Mouse (Mus musculus) gastrocnemius, adult 18-20 months (tissue): ENCODE results near the gene Gcnt1. TPM values are rescaled to one million over a fixed set of nuclear protein-coding genes. Genes with fewer than 3 reads are reported as not detected.
A peak's percentile ranks its signal among the peaks of the same experiment; 100 is the strongest.

Source experiments
- DNase-seq: peaks from one replicate; pipeline ENCODE4 v3.0.0; 2021; ENCODE audit warnings: low spot score
- total RNA-seq, 2 experiments: library from RNA; stranded (reverse); gene quantifications; 2 replicates each; pipeline ENCODE4 v1.2.3; 2021

Gcnt1 gene
- total RNA-seq, 2 experiments from 2014 or later = 0.47 to 0.75 TPM

- no peak for DNase-seq
Observed at GRCm38 (mm10) chr19:17366364-17367090, 6.1 kb downstream of the Gcnt1 start.

GRCm38 (mm10) chr19:17364741-17365140 is 7.9 kb downstream of the Gcnt1 start:
- peak; percentile 11 for DNase-seq

GRCm38 (mm10) chr19:17361181-17361580 is 11.5 kb downstream of the Gcnt1 start:
- no peak for DNase-seq

- DNase-seq = no peak
Observed at GRCm38 (mm10) chr19:17359315-17359890, 13.2 kb downstream of the Gcnt1 start.

GRCm38 (mm10) chr19:17357391-17357790 is 15.3 kb downstream of the Gcnt1 start:
- DNase-seq = no peak

- no peak for DNase-seq
Observed at GRCm38 (mm10) chr19:17356932-17357331, 15.7 kb downstream of the Gcnt1 start.

- peak; percentile 8 for DNase-seq
Observed at GRCm38 (mm10) chr19:17355950-17356867, 16.4 kb downstream of the Gcnt1 start.

- no peak for DNase-seq
Observed at GRCm38 (mm10) chr19:17355361-17355760, 17.3 kb downstream of the Gcnt1 start.

- no peak for DNase-seq
Observed at GRCm38 (mm10) chr19:17354797-17355196, 17.8 kb downstream of the Gcnt1 start.

GRCm38 (mm10) chr19:17354362-17354761 is 18.3 kb downstream of the Gcnt1 start:
- DNase-seq = no peak

- DNase-seq = no peak
Observed at GRCm38 (mm10) chr19:17353727-17354126, 18.9 kb downstream of the Gcnt1 start.

GRCm38 (mm10) chr19:17347852-17348251 is 24.8 kb downstream of the Gcnt1 start:
- no peak for DNase-seq

GRCm38 (mm10) chr19:17346716-17347474 is 25.7 kb downstream of the Gcnt1 start:
- no peak for DNase-seq

GRCm38 (mm10) chr19:17344881-17345280 is 27.8 kb downstream of the Gcnt1 start:
- no peak for DNase-seq

- no peak for DNase-seq
Observed at GRCm38 (mm10) chr19:17339563-17339962, 33.1 kb downstream of the Gcnt1 start.

GRCm38 (mm10) chr19:17337057-17337679 is 35.5 kb downstream of the Gcnt1 start:
- DNase-seq = no peak

- no peak for DNase-seq
Observed at GRCm38 (mm10) chr19:17336646-17337045, 36.0 kb downstream of the Gcnt1 start.

GRCm38 (mm10) chr19:17334644-17335333 is 37.9 kb downstream of the Gcnt1 start:
- DNase-seq = no peak

GRCm38 (mm10) chr19:17333043-17333442 is 39.6 kb downstream of the Gcnt1 start:
- no peak for DNase-seq

GRCm38 (mm10) chr19:17328916-17329315 is 43.7 kb downstream of the Gcnt1 start:
- no peak for DNase-seq
